Mouse (Mus musculus): Measurements from ENCODE around the gene Upk3bl. TPM values are rescaled to one million over a fixed set of nuclear protein-coding genes. Genes with fewer than 3 reads are reported as not detected.

Upk3bl gene
- not detected for polyA plus RNA-seq (2017; shearing (Covaris generic))

GRCm38 (mm10) chr5:136054301-136055077 lies at the start of gene Upk3bl:
Upk3bl (plus strand) TSS chr5:136054492.

GRCm38 (mm10) chr5:136038258-136039214 lies 15.8 kb upstream of the Upk3bl start, which contains the start of gene Upk3b:
Upk3b (plus strand) TSS chr5:136038496.

GRCm38 (mm10) chr5:136083669-136084107 lies 29.4 kb downstream of the Upk3bl start, which contains the start of gene Rasa4:
Rasa4 (plus strand) TSS chr5:136083916.

Other genes with a start within 250 kb of the Upk3bl start
- gene Srrm3, start 247.6 kb upstream of the Upk3bl start, polyA plus RNA-seq (2017; shearing (Covaris generic)), result not detected
- gene Hspb1, start 166.6 kb upstream of the Upk3bl start, polyA plus RNA-seq (2017; shearing (Covaris generic)), result 0.62 TPM
- 72.4 TPM for gene Ywhag, start 119.9 kb upstream of the Upk3bl start, polyA plus RNA-seq (2017; shearing (Covaris generic))
- gene Ssc4d, start 80.0 kb upstream of the Upk3bl start, polyA plus RNA-seq (2017; shearing (Covaris generic)), result 1.7 TPM
- not detected for gene Zp3, start 74.4 kb upstream of the Upk3bl start, polyA plus RNA-seq (2017; shearing (Covaris generic))
- gene Dtx2, start 59.7 kb upstream of the Upk3bl start, polyA plus RNA-seq (2017; shearing (Covaris generic)), result 26.3 TPM
- not detected for gene Upk3b, start 16.0 kb upstream of the Upk3bl start, polyA plus RNA-seq (2017; shearing (Covaris generic))
- gene Rasa4, start 29.4 kb downstream of the Upk3bl start, polyA plus RNA-seq (2017; shearing (Covaris generic)), result 2.1 TPM
- 191 TPM for gene Polr2j, start 62.1 kb downstream of the Upk3bl start, polyA plus RNA-seq (2017; shearing (Covaris generic))
- gene Lrwd1, start 81.6 kb downstream of the Upk3bl start, polyA plus RNA-seq (2017; shearing (Covaris generic)), result 61.8 TPM
- gene Alkbh4, start 81.7 kb downstream of the Upk3bl start, polyA plus RNA-seq (2017; shearing (Covaris generic)), result 79.4 TPM
- 83.1 TPM for gene Orai2, start 116.2 kb downstream of the Upk3bl start, polyA plus RNA-seq (2017; shearing (Covaris generic))
- gene Prkrip1, start 144.5 kb downstream of the Upk3bl start, polyA plus RNA-seq (2017; shearing (Covaris generic)), result 52.9 TPM
- gene Sh2b2, start 192.1 kb downstream of the Upk3bl start, polyA plus RNA-seq (2017; shearing (Covaris generic)), result not detected